Mouse (Mus musculus) spleen, adult 12 weeks (tissue): ENCODE measurements around the gene Fibin.

Experiments used
- DNase-seq: peaks from one replicate; pipeline ENCODE4 v3.0.0; 2022; ENCODE audit warnings: low spot score

The Fibin gene

DNA sequence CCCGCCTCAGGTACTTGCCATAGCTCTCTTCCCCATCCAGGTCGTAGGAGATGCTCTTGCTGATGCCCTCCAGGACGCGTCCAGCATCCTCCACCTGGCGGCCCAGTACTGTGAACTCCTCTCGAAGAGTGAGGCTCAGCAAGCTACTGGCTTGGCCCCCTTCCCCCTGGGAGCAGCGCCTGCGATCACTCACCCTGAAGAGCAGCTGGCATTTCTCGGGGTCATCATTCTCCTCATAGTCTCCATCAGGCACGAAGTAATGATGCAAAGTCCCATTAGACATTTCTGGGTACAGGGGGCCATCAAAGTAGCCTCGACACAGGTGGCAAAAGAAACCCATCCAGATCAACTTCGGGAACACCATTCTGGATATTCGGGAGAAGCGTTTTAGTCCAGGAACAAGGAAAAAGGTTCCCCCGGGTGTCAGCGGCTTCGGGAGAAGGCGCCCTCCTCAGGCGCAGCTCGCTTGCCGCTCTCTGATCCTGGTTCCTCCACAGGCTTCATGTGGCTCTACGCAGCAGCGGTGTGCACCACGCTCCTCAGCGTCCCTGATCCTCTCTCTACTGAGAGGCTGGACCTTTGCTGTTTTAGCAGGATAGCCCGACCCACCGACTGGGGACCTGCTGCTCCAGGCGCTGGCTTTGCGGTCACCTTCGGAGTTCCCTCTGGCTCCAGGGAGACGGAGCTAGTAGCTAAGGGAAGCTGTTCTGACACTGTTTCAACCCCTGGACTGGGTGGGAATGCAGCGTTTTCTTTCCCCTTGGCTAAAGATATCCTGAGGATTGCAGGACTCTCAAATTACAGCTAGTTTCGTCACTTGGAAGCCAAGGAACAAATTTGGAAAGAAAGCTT is at the start of gene Fibin:
Gene Fibin (minus strand): TSS at position 752 of the 852 bp plus-strand sequence.
- DNase-seq: no peak

DNA sequence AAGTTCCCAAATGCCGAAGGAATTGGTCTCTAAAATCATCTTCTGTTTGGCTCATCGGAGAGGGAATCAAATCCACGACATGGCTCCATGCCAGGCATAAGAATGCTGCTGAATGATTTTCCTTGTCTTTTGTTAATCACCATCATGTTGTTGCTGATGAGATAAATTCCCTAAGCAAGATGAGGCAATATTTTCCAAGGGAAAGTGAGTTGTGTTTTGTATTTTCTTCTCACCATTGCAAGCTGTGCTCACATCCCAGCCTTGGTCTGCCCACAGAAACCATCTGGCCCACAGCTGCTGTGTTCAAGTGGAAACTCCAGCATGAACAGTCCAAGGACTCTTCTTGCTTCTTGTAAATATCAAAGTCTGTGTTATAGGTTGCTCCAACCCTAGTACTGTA is 48.4 kb upstream of the Fibin start:
- no peak for DNase-seq

DNA sequence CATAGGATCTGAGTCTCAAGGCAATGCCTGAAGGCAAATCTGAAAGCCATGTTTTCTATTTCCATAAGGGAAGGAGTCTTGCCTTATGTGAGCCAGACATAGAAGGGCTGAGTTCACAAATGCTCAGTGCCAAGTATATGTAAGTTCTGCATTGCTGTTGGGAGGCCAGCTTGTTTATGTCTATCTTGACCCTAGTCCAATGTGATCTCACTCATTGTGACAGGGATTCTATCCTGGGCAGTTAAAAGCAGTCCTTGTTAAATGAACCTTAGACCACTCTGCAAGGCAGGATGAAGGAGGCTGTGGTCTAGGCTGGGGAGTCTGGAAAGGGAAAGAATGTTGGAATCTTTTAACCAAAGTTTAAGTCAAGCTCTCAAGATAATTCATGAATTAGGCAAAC is 45.8 kb upstream of the Fibin start:
- DNase-seq: no peak

DNA sequence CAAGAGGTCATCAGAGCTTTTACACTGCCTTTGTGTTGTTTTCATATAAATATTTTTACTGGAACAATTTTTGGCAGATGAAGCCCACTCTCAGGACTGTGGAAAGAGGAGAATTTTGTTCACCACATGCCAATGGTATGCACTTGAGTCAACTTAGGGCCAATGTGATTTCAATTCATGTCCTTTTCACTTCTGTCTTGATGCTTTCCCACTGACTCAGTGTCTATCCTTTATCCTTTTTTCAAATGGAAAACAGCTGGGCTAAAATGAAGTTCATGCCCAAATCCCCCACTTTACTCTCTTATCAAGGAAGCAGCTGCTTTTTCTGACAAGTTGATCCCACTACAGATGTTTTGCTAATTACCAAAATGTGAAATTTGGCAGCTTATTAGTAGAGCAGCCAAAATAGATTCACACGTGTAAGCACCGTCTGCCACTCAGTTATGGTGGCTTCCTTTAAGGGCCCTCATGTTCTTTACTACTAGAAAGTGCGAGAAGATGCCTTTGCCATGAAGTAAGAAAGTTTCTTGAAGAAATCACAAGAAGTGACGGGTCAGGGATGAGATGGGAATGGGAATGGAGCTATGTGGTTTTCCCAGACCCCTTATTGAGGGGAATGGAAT is 29.8 kb upstream of the Fibin start:
- DNase-seq: no peak

DNA sequence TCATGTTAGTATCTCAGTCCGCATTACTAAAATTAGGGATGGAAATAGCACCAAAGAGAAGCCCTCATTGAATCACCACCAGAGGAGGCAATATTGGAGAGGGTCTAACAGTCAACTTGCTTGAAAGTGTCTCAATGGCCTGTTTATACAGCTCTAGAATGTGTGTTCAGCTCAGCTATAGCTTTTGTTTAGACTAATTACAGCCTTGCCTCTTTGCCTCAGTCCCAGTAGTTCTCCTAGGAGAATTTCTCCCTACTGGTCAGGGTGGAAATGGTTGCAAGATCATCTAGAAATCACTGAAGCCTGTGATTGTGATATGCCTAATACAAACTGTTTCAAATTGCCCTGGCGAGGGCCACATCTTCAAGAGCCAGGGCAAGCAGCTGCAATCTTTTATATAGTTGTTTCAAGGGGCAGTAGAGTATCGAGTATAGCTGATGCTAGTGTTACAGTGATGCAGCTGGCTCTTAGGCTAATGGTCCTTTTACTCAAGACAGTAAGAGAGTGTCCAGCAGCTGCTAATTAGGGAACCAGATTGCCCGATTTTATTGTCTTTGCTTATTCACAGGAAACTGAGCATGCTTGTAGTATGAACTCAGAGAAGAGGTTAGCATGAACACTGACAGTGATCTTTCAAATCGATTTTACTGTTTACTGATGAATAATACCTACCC is 27.9 kb upstream of the Fibin start:
- no peak for DNase-seq

DNA sequence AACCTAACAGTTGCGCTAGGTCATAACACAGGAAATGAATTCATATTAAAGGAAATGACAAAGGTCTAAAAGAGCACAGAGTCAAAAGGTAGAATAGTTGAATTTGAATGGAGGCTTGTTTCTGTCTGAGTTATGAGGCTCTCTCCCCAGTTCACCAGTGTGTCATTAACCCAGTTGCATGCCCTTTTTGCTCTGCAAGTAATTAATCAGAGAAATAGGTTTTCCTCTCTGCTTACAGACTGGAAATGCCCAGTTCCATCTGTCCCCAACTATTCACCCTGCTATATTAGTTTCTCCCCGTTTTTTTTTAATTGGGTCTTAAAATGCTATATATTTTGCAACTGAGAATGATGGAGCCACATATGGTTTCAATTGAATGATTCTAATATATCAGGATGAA is 16.8 kb upstream of the Fibin start:
- no peak for DNase-seq

DNA sequence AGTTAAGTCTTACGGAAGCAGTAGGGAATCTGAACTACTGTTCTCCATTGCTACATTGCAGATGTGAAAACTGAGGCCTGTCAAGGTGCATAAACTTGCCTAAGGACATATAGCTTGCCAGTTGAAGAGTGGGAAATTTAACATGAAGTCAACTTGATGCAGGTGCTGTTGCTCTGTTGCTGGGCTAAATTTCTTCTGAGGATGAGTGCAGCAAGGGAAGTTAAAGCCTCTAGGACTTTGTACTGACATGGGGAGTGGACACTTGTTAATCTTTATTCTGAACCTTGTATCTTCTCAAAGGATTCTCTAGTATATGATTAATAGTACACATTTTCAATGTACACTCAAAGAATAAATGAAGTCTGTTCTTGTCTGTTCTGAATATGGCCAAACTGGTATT is 13.7 kb upstream of the Fibin start:
- no peak for DNase-seq

DNA sequence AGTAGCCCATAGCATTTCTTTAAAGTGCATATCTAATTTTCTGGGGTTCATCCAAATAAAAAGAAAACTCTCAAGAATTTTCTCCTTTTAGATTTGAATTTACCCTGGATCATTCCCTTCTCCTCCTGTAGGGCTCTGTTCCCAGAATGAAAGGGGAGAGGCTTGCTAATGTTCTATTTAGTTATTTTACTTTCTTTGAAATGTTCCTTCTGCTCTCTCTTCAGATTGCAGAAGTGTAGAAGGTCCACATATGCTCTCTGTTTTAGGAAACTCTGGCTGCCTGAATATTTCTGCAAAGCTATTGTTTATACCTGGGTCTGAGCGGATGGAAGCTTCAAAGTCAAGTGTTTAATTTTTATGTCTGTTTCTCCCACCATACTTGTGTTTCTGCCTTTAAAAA is 12.5 kb upstream of the Fibin start:
- no peak for DNase-seq

DNA sequence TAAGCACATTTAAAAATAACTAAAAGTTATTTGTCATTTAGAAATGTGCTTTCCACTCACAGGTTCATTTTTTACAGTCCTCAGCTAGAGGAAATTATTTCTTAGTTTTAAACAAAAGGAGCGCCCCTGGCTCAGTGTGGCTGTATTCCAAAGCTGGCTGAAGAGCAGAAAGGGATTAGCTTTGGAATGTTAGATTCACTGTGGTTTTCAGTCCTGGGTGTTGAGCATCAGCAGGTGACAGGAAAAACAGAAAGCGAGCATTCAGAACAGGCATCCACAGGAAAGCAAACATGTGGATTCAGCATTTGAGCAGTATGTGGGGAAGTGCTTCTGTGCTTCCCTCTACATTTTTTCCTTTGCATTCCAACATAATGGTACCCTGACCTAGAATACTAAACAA is 10.2 kb upstream of the Fibin start:
- no peak for DNase-seq

DNA sequence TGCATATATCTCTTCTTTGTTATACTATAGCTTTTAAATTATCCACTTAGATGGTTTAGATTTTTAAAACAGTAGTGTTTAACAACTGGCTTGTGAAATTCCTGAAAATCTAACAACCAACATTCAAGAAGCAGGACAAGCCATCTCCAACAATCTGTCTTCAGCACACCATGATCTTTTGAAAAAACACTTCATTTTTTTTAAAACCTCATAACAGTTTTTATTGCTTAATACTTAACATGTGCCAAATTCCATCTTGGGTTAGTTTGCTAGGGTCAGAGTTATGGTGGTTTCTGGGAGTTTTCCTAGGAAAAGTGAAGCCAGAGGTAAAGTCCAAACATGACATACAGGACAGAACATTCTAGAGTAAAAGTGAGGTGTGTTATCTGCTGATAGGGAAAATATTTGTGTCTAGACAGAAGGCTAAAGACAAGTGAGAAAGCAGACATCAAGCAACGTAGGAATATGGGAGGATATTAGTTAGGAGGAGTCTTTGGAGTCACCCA is 4.5 kb upstream of the Fibin start:
- DNase-seq: no peak

DNA sequence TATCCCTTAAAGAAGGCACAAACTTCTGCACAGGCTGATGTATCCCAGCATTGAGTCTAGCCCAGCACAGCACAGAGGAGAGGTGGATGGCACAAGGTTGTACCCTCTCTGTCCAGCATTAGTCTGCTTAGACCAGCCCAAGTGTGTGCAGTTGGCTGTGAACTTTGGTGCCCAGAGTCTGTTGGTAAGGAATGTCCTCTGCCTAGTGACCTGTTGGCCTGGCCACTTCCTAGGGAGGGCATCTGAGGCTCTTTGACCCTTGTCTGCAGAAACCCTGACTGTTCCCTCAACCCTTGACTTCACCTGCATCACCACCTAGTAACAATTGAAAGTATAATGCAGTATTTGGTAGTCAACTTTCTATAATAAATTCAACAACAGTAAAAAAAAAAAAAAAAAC is 2.4 kb upstream of the Fibin start:
- DNase-seq: no peak

DNA sequence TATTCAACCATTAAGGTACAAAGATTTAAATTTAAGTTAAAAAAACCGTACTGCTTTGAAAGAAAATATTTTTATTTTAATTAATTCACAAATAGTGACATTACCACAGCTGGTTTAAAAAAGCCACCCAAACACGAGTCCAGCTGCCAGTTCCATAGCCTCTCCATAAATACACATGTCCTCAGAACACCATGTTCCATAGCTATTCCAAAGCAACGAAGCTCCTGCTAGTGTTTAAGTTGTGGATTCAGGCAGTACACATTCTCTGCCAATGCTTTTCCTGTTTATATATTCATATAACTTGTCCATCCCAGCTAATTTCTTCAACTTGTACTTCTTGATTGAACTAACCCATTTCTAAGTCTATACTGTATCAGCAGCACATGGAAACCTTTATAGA is 872 bp upstream of the Fibin start:
- DNase-seq: no peak

DNA sequence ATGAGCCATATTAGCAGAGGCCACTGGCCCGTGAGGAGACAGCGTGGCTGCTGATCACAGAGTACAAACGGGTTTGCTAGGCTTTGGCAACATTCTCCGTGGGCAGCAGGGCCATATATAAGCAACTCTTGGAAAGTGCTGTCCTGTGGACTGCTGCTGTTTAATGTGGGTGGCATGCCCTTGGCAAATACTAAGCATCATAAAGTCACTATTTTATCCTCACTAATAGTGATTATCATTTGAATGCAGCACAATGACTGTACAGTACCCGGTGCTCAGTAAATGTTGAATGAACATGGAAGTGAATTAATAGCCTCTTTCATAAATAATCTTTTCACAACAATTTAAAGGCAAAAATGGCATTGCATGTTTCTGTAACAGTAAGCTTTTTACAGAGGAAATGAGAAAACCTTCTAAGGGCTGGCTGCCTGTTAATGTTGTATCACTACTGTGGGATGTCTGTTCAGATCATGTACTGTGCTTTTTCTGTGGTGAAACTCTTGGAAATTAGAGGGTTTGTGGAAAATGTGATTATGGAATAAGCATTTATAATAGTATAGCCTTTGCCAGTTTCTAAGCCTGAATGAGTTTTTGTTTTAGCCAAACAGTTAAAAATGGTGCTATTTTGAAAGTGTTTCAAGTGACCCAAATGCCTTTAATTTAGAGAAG is 9.5 kb downstream of the Fibin start:
- DNase-seq: no peak

DNA sequence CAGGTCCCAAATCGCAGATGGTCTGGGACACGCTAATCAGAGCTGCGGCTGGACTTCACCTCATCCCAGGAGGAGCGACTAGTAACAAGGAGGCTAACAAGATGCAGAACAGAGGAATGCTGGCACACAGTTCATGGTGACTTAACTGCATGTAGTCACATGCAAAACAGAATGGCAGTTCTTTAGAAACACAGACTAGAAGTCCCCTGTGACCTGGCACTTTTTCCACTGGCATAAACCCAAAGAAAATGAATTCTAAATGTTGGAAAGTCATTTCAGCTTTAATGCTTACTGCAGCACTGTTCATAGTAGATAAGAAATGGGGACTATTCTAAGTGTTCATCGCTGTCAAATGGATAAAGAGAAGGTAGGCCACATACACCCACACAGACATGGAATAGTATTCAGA is 11.1 kb downstream of the Fibin start:
- DNase-seq: no peak

DNA sequence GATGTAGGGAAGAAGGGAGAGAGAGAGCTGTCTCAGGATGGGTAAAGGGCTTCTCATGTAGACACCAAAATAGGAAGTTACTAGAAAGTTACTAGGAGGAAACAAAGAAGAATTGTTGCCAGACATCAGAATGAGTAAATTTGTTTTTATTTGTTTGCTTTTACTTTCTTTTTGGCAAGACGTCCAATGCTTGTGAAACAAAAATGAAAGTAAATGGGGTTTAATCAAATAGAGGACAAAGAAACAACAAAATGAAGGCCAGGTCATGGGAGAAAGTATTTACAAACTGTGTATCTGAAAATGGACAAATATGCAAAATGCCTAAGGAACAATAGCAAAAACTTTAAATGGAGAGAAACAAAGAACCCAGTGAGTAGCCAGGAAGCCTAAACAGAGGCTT is 11.6 kb downstream of the Fibin start:
- DNase-seq: no peak

DNA sequence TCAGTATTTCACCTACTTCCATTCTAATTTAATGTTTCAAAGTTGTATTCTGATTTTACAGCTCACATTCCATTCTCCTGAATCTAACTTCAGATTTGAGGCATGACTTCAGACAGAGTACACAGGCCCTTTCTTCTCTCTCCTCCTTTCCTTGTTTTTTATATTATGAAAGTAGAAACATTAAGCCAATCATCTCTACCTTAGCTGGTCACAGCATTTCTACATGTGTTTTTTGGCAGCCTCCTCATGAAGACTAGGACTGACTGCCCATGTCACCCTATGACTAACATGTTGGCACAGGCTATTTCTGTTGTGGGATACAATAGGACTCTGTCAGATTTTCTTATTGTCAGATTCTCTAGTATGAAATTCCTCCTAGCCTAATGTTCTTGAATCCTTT is 34.0 kb downstream of the Fibin start:
- no peak for DNase-seq

DNA sequence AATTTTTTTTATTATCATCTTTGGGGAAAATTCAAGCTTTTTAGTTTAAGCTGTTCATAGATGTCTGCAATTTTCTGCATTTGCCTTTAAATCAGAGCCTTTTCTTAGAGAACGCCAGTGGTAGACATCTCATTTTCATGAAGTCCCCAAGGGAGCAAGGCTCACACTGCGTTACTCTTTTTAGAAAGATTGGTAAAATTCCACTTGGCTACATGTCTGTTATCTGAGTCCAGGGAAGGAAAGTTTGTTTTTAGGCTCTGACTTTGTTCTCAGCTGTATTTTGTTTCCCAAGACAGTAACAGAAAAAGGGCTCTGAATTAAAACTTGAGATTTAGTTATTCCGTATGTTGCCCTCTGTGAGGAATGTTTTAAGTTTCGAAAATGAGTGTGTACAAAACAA is 43.0 kb downstream of the Fibin start:
- no peak for DNase-seq

DNA sequence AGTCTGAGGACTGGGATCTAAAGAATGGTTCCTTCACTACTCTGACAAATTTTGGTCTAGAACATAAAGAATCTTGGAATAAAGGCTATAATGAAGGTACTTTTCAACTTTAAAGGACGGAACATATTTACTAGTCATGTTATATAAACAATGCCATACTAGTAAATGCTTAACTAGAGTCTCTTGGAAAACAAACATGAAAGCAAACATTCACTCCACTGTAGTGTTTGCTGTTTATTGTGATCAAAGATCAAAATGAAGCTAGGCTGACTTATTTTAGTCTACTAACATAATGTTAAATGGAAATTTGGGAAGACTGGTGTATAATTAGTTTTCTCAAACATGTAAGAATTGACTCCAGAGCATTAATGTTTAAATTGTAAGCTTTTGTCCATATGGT is 43.7 kb downstream of the Fibin start:
- no peak for DNase-seq

DNA sequence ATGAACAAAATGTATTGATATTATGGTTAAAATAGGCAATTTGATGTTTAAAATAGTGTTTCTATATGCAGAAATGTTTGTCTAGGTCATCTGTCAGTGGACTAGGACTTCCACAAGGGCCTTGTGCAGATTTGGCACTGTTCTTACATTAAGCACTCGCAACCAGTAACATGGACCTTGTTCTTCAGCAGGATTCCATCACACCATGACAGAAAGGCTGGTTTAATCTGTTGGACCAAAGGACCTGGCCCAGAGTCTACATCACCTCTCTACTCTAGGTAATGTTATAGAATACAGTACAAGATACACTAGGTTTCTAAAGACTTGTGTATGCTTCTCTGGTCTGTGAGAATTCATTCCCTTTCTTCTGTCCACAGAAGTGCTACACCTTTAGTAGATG is 44.3 kb downstream of the Fibin start:
- DNase-seq: no peak

DNA sequence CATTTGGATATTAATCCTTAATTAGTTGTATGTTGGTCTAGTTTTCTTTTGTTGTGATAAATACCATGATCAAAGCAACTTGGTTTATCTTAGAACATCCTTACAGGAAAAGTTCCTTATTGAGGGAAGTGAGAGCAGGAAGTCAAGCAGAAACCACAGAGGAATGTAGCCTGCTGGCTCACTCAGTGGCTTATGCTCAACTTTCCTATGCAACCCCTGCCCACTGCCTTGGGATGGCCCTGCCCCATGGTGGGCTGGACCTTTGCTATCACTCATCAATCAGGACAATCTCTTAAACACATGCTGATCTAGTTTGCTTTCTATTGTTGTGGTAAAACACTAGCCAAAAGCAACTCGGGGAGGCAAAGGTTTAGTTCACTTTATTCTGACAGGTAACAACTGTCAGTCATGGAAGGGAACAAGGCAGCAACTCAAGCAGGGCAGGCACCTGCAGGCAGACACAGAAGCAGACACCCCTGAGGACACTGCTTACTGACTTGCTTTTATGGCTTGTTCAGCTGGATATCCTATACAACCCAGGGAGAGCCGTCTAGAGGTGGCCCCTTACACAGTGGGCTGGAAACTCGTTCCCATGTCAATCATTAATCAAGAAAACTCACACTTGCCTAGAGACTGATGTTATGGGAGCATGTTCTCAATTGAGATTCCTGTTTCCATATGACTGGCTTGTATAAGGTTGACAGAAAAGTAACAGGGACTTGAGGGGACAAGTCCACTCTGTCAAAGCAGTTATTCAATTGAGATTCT is 46.7 kb downstream of the Fibin start:
- DNase-seq: no peak

DNA sequence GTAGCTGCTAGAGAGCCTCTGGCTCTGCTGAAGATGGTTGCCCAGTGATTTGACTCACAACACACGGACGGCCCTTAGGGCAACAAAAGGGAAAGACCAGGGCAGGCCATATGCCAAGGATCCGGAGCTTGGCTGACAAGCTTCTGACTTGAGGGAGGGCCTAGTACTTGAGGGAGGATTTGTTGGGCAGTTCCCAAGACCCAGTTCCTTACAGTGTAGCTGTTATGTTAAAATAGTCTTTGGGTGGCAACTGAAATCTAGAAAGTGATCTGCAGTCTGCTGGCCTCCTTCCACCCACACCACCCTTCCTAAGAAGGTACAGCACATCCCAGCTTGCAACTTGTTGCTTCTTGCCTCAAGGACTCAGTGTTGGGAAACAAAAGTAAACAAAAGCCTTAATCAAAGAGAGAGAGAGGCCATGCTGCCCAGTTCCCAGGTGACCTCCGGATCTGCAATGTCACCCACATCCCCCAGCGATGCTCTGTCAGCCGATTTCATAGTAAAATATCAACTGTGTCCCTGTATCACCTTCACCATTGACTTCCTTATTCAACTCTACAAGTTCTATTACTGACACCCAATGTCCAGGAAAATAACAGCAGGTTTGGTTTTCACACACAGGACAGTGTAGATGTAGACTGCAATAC is 48.4 kb downstream of the Fibin start, which contains the start of gene Bbox1:
Gene Bbox1 (minus strand): TSS at position 52 of the 647 bp plus-strand sequence.
- DNase-seq: no peak
